Mouse (Mus musculus) midbrain, embryonic 11.5 days (tissue): ENCODE data around the gene Tirap. TPM values are rescaled to one million over a fixed set of nuclear protein-coding genes. Genes with fewer than 3 reads are reported as not detected.

Experiments used
- ATAC-seq: fragments of 200-750 bp; cut with Nextera tagmentation; 2 replicates; pipeline ENCODE4 v1.8.0; 2017; ENCODE audit warnings: moderate TSS enrichment, moderate library complexity; ENCODE audit not compliant: low FRiP score
- DNase-seq: peaks from one replicate; pipeline ENCODE4 v3.0.0; 2015; ENCODE audit warnings: low spot score; ENCODE audit errors: missing footprints
- H3K27ac ChIP-seq: fragments of 300-500 bp; sonication (generic); 2 replicates; pipeline ENCODE4 v1.5.1; 2014; ENCODE audit warnings: low read depth, low read length
- H3K27me3 ChIP-seq: fragments of 300-500 bp; sonication (generic); 2 replicates; pipeline ENCODE4 v1.6.1; 2014; ENCODE audit warnings: mild to moderate bottlenecking, low read length, moderate library complexity, mixed read lengths; ENCODE audit not compliant: control insufficient read depth, insufficient read depth
- H3K36me3 ChIP-seq: fragments of 300-500 bp; sonication (generic); 2 replicates; pipeline ENCODE4 v1.6.1; 2014; ENCODE audit warnings: mild to moderate bottlenecking, low read length, moderate library complexity, mixed read lengths; ENCODE audit not compliant: control insufficient read depth, insufficient read depth
- H3K4me1 ChIP-seq: fragments of 300-500 bp; sonication (generic); 2 replicates; pipeline ENCODE4 v1.6.1; 2014; ENCODE audit warnings: low read length; ENCODE audit not compliant: control insufficient read depth, insufficient read depth
- H3K4me2 ChIP-seq: fragments of 300-500 bp; sonication (generic); 2 replicates; pipeline ENCODE4 v1.6.1; 2014; ENCODE audit warnings: mild to moderate bottlenecking, moderate library complexity
- H3K4me3 ChIP-seq: fragments of 300-500 bp; sonication (generic); 2 replicates; pipeline ENCODE4 v1.5.1; 2014; ENCODE audit warnings: low read depth, low read length
- H3K9ac ChIP-seq: fragments of 300-500 bp; sonication (generic); 2 replicates; pipeline ENCODE4 v1.6.1; 2014; ENCODE audit warnings: low read length
- H3K9me3 ChIP-seq: fragments of 300-500 bp; sonication (generic); 2 replicates; pipeline ENCODE4 v1.6.1; 2016; ENCODE audit warnings: low read length; ENCODE audit not compliant: control insufficient read depth
- WGBS: fragments of 180-500 bp; shearing (Covaris S2); extraction: QIAGEN DNeasy Blood & Tissue Kit; methylation state at CpG from one replicate; pipeline ENCODE4 v1.1.7; 2014; 5-methylcytosine and 5-hydroxymethylcytosine counted together
- polyA plus RNA-seq: library from polyadenylated mRNA; unstranded; fragments of >200 nt; fragmentation: Nextera tagmentation; extraction: Ambion mirVana; gene quantifications from 2 replicates; pipeline ENCODE4 v1.2.1, GENCODE M21; 2014

Gene Tirap
- polyA plus RNA-seq, 1 experiment from 2014 or later, result 14.6 TPM

DNA sequence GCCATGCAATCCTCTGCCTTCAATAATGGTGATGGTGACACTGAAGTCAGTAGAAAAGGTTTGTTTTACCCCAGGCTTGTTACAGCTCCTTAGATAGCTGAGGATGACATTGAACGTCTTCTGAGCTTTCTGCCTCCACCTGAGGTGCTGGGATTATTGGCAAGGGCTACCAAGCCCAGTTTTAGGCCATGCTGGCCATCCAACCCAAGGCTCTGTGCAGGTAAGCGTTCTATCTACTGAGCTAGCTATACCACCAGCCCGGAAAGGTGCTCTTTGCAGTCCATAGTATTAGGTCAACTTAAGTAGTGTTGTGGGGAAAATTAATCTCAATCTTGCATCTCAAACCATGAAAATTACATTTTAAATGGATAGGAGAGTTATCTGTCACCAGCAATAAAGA lies 2.5 kb downstream of the Tirap start:
- H3K27me3 ChIP-seq, result no peaks in the 10 kb centered on the region
- 96% methylated on average over 3 of the region's 3 CpGs for WGBS
- H3K9me3 ChIP-seq, result no peaks in the 10 kb centered on the region
- H3K36me3 ChIP-seq, result no peaks in the 10 kb centered on the region
- H3K4me1 ChIP-seq, result peaks cover 7% of the 10 kb centered on the region; the same call in 1 of the 2 replicates
- no peak overlapping the region for H3K27ac ChIP-seq
- ATAC-seq (no peak), DNase-seq (peak; percentile 65)
- H3K4me3 ChIP-seq, result no peak overlapping the region
- no peak overlapping the region for H3K9ac ChIP-seq
- no peak overlapping the region for H3K4me2 ChIP-seq

DNA sequence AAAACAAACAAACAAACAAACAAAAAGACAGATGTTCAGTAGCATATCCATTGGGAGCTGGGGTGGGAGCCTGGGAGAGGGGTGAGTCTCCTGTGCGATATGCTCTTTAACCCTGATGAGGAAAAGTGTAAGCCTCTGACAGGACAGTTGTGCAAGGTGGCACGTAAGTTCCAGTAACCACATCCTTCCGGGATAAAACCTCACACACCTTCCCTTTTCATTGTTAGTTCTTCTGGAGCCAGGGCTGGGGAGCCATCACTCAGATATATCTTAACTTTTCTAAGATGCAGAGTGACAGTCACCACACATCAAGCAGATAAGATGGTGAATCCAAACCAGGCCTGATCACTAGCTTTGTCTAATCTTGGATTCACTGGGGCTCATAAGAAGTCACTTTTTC lies 6.0 kb downstream of the Tirap start:
- Histone ChIP-seq H3K9ac (no peak overlapping the region), H3K4me3 (no peak overlapping the region), H3K4me1 (no peaks in the 10 kb centered on the region), H3K9me3 (no peaks in the 10 kb centered on the region), H3K4me2 (no peak overlapping the region), H3K36me3 (no peaks in the 10 kb centered on the region), H3K27me3 (no peaks in the 10 kb centered on the region), H3K27ac (no peak overlapping the region)
- DNase-seq (peak; percentile 51), ATAC-seq (no peak)
- 88% methylated on average over 3 of the region's 3 CpGs for WGBS

DNA sequence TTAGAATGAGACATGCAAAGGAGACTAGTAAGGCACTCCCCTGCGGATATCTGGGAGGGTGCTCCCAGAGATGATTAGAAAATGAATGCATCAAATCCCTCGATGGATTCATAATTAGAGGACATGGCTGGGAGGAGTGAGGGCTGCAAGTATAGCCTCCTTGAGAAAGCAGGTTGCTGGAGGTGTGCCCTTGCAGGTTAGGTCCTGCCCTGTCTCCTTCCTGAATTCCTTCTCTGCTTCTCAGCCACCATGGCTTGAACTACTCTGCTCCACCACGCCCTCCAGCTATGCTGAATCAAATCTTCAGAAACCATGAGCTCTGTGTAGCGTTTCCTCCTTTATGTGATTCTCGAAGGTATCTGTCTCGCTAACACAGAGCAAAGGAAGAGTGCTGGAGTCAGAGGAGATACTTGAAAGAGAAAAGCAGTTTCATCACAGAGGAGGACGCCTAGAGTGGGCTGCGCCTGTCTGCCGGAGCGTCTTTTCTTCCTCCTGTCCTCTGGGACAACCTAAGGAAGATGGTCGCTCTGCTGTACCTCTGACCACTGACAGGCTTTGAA lies 7.0 kb downstream of the Tirap start:
- Histone ChIP-seq H3K9me3 (no peaks in the 10 kb centered on the region), H3K36me3 (no peaks in the 10 kb centered on the region), H3K27ac (no peak overlapping the region), H3K9ac (no peak overlapping the region), H3K27me3 (no peaks in the 10 kb centered on the region), H3K4me2 (no peak overlapping the region), H3K4me1 (no peaks in the 10 kb centered on the region), H3K4me3 (no peak overlapping the region)
- DNase-seq, result peak; percentile 57
- WGBS, result 85% methylated on average over 11 of the region's 11 CpGs
- ATAC-seq, result no peak

DNA sequence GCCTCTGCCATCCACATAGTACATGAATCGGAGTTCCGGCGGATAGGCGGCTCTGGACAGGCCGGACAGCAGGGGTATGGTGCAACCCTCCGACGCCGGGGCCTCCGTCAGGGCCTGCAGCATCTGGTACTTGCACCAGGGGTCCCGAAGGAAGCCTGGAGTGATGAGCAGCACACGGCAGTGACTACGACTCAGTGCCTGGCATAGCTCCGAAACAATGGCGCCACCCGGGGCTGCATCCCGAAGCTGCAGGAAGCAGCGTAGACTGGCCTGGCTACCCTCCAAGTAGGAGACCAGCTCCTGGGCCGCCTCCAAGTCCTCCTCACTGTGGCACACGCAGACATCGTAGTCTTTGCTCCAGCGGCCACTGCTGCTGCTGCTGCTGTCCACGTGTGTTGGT lies 11.4 kb downstream of the Tirap start:
- DNase-seq (no peak), ATAC-seq (no peak)
- Histone ChIP-seq H3K27ac (no peak overlapping the region), H3K4me2 (no peak overlapping the region), H3K9me3 (no peaks in the 10 kb centered on the region), H3K4me1 (no peaks in the 10 kb centered on the region), H3K9ac (no peak overlapping the region), H3K36me3 (no peaks in the 10 kb centered on the region), H3K27me3 (no peaks in the 10 kb centered on the region), H3K4me3 (no peak overlapping the region)
- WGBS, result 76% methylated on average over 22 of the region's 22 CpGs

DNA sequence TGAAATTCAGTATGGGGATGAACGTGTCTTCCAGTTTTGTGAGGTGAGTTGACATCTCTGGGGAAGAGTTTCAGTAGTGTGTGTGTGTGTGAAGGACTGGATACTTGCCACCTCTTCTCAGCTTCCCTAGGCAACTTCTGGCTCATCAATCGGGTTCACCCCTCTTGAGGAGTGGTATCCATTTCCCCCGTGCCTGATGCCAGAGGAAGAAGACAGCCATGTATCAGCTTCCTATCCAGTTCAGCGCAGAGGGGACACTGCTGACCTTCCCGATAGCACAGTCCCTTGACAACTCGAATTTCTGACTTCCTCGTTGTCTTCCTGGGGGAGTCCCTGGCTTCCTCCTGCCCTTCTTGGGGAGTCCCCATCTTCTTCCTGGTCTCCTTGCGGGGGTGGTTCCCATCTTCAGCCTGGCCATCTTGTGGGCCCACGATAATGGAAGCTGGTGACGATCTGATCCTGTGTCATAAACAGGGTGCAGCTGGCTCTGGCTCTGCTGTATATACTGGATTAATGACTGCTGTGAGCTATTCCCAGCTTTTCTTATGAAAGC lies 12.7 kb downstream of the Tirap start:
- H3K4me3 ChIP-seq, result no peak overlapping the region
- 87% methylated on average over 10 of the region's 10 CpGs for WGBS
- H3K36me3 ChIP-seq, result no peaks in the 10 kb centered on the region
- H3K4me1 ChIP-seq, result no peaks in the 10 kb centered on the region
- H3K27me3 ChIP-seq, result no peaks in the 10 kb centered on the region
- H3K9ac ChIP-seq, result no peak overlapping the region
- DNase-seq, result no peak
- ATAC-seq, result no peak
- H3K9me3 ChIP-seq, result no peaks in the 10 kb centered on the region
- no peak overlapping the region for H3K4me2 ChIP-seq
- H3K27ac ChIP-seq, result no peak overlapping the region

DNA sequence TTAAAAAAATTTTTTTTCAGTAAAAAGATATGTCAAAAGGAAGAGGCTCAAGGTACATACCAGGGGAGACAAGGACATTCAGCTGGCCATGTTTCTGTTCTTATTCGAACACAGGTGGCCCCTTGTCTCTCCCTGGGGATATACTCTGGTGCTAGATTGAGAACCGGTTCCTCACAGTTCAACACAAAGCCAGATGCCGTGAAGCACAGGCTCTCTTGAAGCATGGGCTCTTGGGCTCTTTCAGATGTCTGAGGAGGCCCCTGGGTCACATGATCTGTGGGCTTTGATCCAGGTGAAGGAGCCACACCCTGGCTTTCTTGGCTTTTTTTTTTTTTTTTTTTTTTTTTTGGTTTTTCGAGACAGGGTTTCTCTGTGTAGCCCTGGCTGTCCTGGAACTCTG lies 13.7 kb downstream of the Tirap start:
- Histone ChIP-seq H3K27me3 (no peaks in the 10 kb centered on the region), H3K4me3 (no peak overlapping the region), H3K9me3 (no peaks in the 10 kb centered on the region), H3K4me2 (no peak overlapping the region), H3K4me1 (no peaks in the 10 kb centered on the region), H3K27ac (no peak overlapping the region), H3K36me3 (no peaks in the 10 kb centered on the region), H3K9ac (no peak overlapping the region)
- WGBS, result 83% methylated on average over 4 of the region's 4 CpGs
- ATAC-seq (no peak), DNase-seq (peak; percentile 35)

DNA sequence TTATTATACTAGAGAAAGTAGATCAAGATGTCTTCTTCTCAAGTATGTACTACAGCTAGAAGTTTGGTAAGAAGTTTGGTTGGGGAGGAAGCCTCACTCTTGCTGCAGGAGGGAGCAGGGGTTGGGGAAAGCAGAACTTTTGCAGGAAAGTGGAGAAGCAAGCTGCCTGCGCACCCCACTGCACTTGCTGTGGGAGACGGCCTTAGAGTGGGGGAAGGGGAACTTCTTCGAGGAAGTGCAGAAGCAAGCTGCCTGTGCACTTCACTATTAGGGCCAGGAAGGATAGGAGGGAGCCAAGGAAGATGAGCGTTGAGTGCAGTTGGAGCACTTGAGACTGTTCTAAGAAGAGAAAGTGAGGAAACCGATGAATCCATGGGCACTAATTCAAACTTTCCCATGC lies 16.7 kb downstream of the Tirap start:
- 68% methylated on average over 5 of the region's 5 CpGs for WGBS
- no peak for ATAC-seq

DNA sequence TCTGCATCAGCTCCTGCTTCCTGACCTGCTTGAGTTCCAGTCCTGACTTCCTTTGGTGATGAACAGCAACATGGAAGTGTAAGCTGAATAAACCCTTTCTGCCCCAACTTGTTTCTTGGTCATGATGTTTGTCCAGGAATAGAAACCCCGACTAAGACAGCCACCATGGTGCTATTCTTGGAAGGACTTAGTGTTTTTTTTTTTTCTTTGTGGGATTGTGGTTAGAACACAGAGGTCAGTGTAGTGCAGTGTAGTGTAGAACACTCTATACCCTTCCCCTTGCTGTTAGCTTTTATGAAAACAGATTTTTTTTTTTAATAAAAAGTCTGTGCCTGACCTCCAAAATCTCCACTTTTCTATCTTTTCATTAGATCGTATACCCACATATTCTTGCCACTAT lies 17.3 kb downstream of the Tirap start:
- 85% methylated on average over 2 of the region's 2 CpGs for WGBS
- Histone ChIP-seq H3K4me2 (no peak overlapping the region), H3K4me3 (no peak overlapping the region), H3K27me3 (no peaks in the 10 kb centered on the region), H3K4me1 (no peaks in the 10 kb centered on the region), H3K9ac (no peak overlapping the region), H3K36me3 (no peaks in the 10 kb centered on the region), H3K27ac (no peak overlapping the region), H3K9me3 (no peaks in the 10 kb centered on the region)
- DNase-seq (no peak), ATAC-seq (no peak)

More for the DNA sequence above, 16.7 kb downstream of the Tirap start:
- no peaks in the 10 kb centered on the region for H3K36me3 ChIP-seq
- no peak overlapping the region for H3K4me3 ChIP-seq
- peak; percentile 19 for DNase-seq
- H3K4me1 ChIP-seq, result no peaks in the 10 kb centered on the region
- no peaks in the 10 kb centered on the region for H3K27me3 ChIP-seq
- no peaks in the 10 kb centered on the region for H3K9me3 ChIP-seq
- H3K4me2 ChIP-seq, result no peak overlapping the region
- no peak overlapping the region for H3K27ac ChIP-seq
- no peak overlapping the region for H3K9ac ChIP-seq

DNA sequence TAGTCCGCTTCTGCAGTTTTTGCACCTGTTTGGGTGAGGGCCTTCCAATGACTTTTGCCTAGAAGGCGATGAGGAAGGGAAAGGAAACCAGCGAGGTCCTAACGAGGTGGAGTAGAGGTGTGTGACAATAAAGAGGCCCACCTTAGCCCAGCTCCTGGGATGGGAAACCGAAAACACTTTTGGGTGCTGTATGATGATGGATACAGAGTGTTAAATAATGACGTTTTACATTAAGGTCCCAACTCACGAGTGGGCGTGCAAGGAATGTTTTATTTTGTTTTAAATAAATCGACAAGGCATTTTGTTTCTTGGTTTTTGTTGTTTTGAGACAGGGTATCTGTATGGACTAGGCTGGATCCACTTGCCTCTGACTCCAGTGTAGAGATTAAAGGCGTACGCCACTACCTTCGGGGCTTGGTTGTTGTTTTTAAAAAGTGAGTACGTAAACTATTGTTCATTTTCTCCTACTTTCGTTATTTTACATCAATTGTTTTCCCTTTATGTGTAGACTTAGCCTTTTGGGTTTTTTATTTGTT lies 23.9 kb downstream of the Tirap start:
- H3K36me3 ChIP-seq, result no peaks in the 10 kb centered on the region
- H3K27ac ChIP-seq, result no peak overlapping the region
- peak overlapping the region; percentile 67 for H3K4me2 ChIP-seq
- no peaks in the 10 kb centered on the region for H3K27me3 ChIP-seq
- H3K4me3 ChIP-seq, result peak overlapping the region; percentile 54
- peaks cover 3% of the 10 kb centered on the region; the same call in 1 of the 2 replicates for H3K4me1 ChIP-seq
- no peaks in the 10 kb centered on the region for H3K9me3 ChIP-seq
- peak; percentile 54 for ATAC-seq
- peak overlapping the region; percentile 65 for H3K9ac ChIP-seq
- DNase-seq, result no peak
- WGBS, result 49% methylated on average over 14 of the region's 14 CpGs
